Mouse (Mus musculus) left cerebral cortex, postnatal 4 days (tissue): ENCODE measurements around the gene Shroom2. TPM values are rescaled to one million over a fixed set of nuclear protein-coding genes. Genes with fewer than 3 reads are reported as not detected.

ENCODE experiments used
- DNase-seq: peaks from one replicate; pipeline ENCODE4 v3.0.0-alpha.2; 2022
- intact Hi-C: fragments of 180-260 bp; cut with DNase I; formaldehyde crosslinking; loops from one replicate; pipeline ENCODE4 v1.15.1; 2025
- total RNA-seq, 2 experiments: library from RNA; stranded (reverse); gene quantifications; 2 replicates each; pipeline ENCODE4 v1.2.3; 2021

Gene Shroom2
- total RNA-seq, 2 experiments from 2014 or later: 158 to 169 TPM

DNA sequence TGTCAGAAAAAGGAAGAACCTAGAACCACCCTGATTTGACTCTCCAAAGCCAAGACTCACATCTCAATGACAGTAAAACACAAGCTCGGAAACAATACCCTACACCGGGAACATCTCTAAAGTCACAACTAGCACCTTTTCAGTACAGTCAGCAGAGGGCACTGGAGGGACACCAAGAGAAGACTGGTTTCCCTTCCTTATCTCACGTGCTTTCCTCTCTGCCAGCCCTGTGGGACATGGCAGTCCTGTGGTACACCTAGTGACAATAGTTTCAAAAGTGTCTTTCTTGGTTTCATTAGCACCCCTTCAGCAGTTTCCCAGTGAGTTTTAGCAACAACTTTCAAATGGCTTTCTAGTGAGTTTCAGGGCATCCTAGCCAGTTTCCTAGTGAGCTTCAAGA, 63.9 kb downstream of the Shroom2 start:
- intact Hi-C loops: loop anchor here (10.0 kb wide), 1 partner anchor 119 kb away; no protein-coding TSS in a partner anchor
- DNase-seq: peak; percentile 13

DNA sequence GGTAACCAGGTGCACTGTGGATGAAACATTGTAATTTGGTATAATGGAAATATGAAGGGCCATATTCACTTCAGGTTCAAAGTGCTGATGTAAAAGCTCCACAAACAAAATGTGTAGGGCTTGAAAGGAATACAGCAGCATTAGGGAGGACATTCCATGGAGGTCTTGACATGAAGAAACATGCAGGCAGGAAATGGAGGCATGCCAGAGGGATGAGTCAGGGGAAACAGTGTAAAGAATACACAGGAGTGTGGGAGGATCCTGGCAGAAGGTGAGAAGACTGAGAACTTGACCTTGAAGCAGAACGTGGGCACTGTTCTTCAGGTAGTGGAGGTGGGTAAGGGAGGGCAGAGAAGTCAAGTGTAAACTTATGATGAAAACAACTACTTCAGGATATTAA, 65.6 kb downstream of the Shroom2 start:
- intact Hi-C loops: loop anchor here (10.0 kb wide), 1 partner anchor 121 kb away; no protein-coding TSS in a partner anchor
- no peak for DNase-seq

DNA sequence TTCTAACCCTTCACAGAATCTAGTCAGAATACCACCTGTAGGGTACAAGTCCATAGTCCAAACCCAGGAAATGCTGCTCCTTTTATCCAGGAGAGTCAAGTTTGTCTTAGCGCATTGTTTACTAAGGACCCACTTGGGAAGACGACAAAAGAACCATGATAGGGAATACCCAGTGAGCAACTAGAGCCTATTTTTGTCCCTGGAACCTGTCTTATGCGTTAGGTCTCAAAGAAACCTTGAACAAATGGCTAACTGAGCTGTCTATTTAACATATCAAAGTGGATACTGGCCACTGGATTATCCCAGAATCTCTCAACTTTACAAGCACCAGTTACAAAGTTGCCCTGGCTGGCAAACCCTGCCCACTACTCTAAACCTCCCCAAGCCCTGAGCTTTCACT, 67.6 kb downstream of the Shroom2 start:
- DNase-seq: no peak
- intact Hi-C loops: loop anchor here (10.0 kb wide), 1 partner anchor 123 kb away; no protein-coding TSS in a partner anchor

DNA sequence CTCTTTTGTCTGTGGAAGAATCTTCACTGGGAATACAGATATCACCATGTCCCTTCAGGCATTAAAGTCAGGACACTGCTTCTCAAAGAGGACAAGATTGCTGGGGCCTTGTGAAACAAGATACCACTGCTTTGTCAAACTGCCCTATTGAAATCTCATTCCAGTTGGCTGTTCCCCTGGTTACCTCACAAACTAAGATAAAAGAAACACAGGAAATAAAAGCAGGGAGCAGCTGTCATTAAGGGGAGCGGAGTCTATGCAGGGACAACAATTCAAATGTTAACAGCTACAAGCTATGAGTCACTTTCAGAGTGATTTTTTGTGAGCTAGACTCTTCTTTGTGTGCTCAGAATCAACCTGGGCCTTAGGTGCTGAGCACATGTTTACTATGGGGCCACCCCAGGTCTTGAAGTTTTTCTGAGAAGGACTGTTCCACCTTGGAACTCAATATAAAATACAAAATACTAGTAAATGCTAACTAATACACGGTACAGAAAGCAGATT, 78.4 kb downstream of the Shroom2 start:
- DNase-seq: no peak
- intact Hi-C loops: no loop called here

DNA sequence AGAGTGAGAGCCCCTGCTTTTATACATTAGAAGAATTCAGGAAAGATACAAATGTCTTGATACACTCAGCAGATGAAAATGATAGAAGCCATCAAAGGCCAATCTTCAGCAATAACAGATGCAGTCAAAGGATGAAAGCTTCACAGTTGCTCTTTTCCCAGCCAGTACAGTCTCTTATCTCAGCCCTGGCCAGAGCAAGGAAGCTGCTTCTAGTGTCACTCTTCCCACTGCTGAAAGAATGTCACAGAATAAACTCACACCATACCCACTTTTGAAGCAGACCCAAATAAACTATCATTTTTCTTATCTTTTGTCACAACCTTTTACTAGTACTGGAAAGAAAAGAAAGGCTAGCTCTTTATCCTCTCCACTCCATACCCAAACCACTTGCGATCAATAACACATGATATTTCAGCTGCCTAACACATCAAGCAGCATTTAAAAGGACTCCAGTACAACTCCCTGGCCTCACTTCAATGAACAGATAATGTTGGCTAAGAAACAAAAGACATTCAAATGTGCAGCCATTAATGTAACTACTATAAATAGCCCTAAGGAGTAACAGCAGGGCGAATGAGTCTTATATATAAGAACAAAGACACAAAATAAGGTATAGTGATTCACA, 90.0 kb downstream of the Shroom2 start:
- no peak for DNase-seq
- intact Hi-C loops: no loop called here

DNA sequence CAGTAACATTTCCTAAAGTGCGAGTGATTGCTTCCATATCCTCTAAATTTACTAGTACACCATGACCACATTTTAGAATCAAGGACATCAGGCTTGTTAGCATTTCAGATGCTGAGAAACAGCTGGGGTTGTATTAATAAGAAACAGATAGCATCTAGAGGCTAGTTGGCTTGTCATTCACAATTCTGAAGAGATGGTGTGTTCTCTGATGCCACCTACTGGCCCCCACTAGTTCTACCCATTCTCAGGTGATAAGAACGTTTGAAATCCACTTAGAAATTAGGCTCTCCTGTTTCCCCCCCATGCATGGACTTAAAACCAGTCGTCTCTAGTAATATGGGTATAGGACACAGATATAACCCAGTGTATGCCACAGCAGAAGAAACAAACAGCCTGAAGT, 92.9 kb downstream of the Shroom2 start:
- DNase-seq: peak; percentile 13
- intact Hi-C loops: no loop called here

DNA sequence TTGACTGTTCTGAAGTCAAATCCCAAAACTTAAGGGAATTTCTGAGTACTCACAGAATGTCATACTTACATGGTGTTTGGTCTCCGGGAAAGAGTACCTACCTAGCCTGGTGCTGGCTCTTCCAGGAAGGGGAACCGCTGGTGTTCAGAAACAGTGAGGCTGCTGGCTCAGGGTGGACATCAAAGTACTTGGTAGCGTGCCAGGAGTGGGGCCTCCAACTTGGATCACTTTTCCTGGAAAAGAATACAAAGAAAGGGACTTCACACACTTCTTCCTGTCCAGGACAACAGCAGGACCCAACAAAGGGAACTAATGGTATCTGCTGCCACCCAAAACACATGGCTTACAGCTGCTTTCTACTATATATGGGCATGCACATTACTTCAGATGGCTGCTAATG, 95.8 kb downstream of the Shroom2 start:
- DNase-seq: no peak
- intact Hi-C loops: no loop called here

DNA sequence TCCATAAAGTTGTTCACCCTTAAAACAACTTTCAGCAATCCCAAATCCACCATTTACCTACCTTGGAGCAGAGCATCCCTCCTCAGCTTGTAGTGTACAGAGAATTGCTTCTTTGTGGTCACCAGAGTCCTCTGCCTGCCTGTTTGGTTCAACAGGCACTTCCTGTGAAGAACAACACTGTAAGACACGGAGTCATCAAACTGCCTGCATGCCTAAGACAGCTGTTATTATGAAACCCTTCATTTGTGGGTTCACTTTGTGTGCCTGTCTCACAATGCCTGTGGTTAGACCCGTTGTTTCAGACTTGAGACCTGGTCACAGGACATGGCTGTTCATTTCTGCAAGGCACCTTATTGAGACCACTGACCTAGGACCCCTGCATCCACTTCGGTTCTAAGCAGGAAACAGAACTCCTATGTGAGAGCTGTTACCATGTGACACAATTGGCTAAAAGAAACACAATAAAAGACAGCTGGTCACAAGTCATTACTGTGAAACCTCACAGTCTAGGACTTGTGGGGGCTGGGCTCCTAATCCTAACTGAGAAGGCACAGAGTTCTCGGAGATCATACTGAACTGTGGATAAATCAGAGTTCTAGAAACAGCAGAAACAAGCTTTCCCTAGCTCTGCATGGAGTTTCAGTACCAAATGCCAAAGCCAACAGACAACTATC, 111.8 kb downstream of the Shroom2 start:
- no peak for DNase-seq
- intact Hi-C loops: no loop called here

DNA sequence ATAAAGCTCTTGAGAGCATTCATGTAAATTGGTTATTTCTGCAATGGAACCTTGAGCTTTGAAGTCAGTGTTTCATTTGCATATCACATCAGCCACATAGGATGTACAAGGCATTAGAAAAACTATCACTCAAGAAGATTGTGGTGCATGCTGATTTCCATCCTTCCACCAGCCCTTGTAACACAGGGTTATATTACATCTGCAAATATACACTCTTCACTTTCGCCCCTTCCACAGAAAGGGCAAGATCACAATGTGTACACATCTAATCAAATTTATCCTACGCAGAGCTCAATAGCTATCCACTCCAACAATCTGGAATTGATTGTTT, 112.7 kb downstream of the Shroom2 start:
- no peak for DNase-seq
- intact Hi-C loops: no loop called here

DNA sequence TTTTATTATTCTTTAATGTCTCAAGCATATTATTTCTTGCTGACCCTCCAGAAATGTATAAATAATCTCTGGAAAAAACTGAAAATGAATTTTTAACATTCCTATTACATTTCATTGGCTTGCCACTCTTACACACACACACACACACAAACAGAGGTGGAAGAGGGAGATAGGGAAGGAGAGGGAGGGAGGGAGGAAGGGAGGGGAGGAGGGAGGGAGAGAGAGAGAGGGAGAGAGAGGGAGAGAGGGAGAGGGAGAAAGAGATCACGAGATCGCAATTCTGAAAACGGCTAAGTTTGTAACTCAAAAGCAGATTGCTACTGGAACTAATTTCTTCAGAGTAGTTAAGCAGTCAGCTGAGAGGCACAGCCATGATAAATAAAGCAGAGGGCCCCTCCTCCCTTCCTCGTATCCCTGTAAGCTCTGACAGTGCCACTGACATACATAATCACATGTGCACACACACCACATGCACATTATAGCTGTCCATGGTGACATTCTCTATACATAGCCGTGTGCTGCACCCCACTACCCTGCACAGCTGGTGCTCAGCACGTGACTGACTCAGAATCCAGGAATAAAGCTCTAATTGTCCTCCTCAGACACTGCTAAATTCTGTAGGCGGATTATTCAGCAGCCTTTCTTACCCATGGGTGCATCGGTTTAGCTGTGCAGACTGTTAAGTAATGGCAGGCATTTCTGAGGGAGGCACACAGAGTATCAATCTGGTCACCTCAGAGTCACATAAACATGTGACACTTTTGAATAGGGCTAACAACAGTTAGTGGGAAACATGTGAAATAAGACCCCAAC, 113.3 kb downstream of the Shroom2 start:
- intact Hi-C loops: no loop called here
- no peak for DNase-seq

DNA sequence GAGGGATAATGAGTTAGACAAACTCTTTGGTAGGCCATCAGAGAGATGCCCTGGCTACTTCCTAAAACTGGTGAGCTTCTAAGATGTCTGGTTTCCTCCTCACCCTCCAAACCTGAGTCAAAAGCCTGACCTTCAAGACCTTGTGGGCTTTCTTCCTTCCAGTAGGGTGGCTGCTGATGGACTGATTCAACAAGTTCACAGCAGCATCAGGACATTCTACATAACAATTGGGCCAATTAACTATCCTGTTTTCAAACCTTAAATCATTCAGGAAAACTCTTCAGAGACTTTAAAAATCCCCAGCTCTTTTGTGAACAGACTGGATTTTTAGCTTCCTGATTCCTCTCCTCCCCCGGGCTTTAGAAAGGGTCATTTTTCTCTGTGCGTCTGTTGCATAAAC, 116.6 kb downstream of the Shroom2 start:
- DNase-seq: no peak
- intact Hi-C loops: no loop called here

DNA sequence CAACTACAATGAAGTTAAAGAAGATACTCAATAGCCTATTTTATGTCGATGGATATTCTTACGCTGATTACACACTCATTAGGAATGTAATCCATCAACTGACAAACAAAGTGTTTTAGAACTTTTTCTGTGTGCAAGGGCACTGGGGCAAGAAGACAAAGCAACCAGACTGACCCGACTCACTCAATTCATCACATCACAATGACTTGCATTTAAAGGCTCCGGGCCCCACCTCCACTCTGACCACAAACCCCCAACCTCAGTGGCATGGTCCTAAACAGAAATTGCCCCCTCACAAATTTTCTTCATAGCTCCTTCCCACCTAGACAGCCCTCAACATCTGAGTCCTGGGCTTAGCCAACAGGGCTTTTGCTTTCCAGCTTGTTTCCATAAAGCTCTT, 124.4 kb downstream of the Shroom2 start:
- DNase-seq: no peak
- intact Hi-C loops: no loop called here

DNA sequence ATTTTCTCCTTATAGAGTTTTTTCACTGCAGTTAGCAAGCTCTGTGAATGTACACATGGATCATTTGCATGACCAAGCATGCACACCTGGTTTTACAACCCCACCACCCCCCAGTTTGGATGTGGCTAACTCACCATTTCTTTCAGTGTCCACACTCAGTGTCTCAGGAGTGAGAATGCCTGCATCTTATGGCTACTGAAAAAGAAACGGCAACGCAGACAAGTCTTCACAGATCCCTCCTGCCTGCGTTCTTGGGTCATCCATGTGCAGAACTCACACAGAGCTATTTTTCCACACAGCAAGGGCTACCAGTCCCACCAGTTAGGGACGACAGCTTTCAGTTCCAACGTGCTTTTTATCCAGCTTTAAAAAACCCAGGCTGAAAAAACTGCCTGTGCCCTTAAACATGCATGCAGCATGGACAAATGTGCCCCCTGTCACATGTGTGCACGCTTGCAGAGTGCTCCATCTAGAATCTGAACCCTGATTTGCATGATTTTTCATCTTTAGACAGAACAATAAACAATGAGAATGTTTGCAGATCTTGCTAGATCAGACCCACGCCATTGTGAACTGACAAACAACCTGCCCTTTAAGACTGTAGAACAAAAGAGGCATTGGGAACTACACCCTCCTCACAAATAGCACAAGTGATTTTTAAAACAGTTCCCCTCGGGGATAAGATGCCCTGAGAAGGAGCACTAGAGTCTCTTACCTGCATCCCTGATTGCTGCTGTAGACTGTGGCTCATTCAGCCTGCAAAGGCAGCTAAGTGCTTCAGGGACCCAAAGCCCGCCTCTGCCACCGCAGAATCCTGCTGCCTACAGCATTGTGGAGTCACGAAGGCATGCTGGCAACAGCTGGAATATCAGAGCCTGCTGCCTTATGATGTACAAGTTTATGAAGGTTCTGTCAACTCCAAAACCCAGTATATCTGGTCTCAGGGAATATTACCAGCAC, 125.3 kb downstream of the Shroom2 start:
- intact Hi-C loops: no loop called here
- no peak for DNase-seq

DNA sequence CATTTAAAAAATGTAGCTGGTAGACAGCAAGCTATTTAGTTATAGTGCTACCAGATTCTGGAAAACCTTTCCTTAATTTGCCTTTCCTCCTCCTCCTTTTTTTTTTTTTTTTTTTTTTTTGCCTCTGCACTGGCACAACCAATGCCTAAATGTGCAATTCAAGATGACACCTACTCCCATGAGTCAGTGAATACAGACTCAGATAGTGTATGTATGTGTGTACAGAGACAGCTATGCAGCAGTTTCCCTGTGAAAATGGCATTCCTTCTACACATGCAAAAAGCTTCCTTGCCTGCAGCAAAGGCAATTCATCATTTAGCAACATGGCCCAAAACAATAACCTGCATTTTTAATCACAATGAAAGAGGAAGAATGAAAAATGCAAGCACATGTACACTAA, 126.1 kb downstream of the Shroom2 start:
- no peak for DNase-seq
- intact Hi-C loops: no loop called here

DNA sequence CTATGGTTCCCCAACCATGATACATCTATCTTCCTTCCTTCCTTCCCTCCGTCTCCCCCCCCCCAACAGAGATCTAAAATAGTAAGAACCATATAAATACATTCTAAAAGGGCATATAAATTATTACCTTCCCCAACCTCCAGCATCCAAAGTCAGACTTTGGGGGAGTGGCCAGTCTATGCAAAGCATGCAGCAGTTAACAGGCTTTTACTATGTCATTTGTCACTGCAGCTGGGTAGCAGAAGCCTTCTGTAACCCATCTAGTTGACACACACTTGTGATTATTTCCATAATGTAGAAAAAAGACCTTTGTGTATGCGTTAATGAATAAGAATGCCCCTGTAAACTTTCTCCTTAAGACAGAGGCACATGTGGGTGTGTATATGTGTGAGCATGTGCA, 126.6 kb downstream of the Shroom2 start:
- DNase-seq: no peak
- intact Hi-C loops: no loop called here

DNA sequence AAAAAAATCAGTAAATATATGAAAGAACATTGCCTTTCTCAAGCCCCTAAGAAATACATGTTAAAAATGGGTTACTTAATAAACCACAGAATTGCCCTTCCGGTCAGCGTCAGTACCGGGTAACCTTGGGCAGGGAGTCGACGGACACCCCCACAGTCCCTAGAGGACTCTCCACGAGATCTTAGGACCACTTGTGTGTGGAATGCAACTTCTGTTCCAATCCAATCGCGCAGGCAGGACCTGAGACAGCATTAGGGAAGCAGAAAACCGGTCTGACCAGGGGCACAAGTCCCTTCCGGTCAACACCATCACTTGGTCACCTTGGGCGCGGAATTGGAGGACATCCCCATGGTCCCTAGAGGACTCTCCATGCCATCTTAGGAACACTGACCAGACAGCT, 133.9 kb downstream of the Shroom2 start:
- intact Hi-C loops: no loop called here
- DNase-seq: no peak

DNA sequence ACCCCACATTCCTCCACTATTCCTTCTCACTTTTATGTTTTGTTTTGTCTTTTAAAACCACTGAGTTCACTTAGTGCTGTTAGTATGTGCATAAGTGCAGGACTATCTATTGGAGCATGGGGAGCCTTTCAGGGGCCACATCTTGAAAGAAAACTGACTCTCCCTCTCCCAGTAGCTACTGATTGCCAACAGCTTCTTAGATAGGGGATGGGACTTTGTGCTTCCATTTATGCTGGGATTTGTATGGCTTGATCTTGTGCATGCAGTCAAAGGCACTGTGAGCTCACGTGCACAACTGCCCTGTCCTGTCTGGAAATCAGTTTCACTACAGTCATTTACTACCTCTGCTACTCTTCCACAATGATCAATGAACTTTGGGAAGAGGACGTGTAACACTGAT, 147.9 kb downstream of the Shroom2 start:
- DNase-seq: no peak
- intact Hi-C loops: no loop called here

DNA sequence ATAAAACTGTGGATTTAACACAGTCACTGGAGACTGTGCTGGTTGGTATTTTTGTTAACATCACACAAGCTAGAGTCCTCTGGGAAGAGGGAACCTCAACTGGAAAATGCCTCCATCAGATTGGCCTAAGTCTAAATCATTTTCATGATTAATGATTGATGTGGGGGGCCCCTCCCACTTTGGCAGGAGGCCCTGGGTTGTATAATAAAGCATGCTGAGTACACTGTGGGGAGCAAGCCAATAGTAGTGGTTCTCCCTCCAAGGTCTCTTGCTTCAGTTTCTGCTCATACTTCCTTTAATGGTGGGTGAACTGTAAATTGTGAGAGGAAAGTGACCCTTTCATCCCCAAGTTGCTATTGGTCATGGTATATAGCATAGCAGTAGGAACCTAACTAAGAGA, 148.3 kb downstream of the Shroom2 start:
- DNase-seq: no peak
- intact Hi-C loops: no loop called here

DNA sequence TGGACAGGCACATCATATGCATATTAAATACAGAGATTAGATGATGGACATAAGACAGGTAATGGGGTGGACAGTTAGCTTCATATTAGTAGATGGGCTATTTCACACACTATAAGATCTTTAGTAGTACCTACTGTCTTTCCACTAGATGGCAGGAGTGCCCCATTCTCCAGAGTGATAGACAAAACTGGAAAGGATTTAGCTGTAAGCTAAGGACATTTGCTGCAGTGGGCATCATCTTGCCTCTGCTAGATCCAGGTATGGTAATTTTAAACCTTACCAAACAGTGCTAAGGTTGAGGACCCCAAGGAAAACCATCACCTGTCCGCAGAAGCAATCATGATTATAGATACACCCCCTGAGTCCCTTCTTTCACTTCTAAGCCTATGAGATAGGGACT, 150.8 kb downstream of the Shroom2 start:
- intact Hi-C loops: loop anchor here (5.0 to 10.0 kb wide), 2 partner anchors 196 to 214 kb away; no protein-coding TSS in a partner anchor
- DNase-seq: peak; percentile 38

DNA sequence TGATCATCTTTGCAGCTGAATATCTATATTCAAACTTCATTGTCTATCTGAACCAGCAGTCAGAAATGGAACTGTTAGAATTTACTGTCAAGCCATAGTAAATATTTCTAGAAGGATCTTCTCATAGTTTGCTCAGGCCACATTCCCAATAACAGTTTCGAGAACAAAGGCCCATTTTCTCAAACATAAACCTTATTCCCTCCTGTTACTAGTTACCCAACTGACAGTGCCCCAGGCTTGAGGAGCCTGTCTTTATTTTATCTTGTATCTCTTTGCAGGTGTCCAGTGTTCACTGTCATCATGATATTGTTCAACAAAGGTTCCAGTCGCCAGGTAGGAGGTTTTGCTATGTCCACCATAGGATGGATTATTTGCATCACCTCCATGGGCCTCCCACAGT, 206.2 kb downstream of the Shroom2 start, which contains the start of gene Cldn34a:
TSS of gene Cldn34a (plus strand) at position 301 of the 400 bp plus-strand sequence.
- no peak for DNase-seq
- intact Hi-C loops: no loop called here
